Mouse (Mus musculus): ENCODE results near the gene Sgcd.

GRCm38 (mm10) chr11:47139271-47139670, 849.5 kb downstream of the Sgcd start:
- TF ChIP-seq CTCF (IDR thresholded peaks at IDR 0.05; ENCODE audit: low read depth), result no peak
- TF ChIP-seq EP300 (IDR thresholded peaks at IDR 0.05; ENCODE audit: low read depth), result no peak

All from heart, postnatal 0 days (tissue).